Mouse (Mus musculus): ENCODE measurements around the gene Cpa5.

Gene Cpa5

GRCm38 (mm10) chr6:30604342-30604867 lies 6.4 kb upstream of the Cpa5 start:
- no peak for DNase-seq (ENCODE audit: low read depth, low spot score)

- no peak for DNase-seq (ENCODE audit: low read depth, low spot score)
These were observed 5.7 kb upstream of the Cpa5 start for GRCm38 (mm10) chr6:30605111-30605510.

GRCm38 (mm10) chr6:30605672-30606071 lies 5.1 kb upstream of the Cpa5 start:
- no peak for DNase-seq (ENCODE audit: low read depth, low spot score)

GRCm38 (mm10) chr6:30611212-30611611 lies 402 bp downstream of the Cpa5 start:
- DNase-seq (ENCODE audit: low read depth, low spot score), result no peak

- DNase-seq (ENCODE audit: low read depth, low spot score), result peak; percentile 23
These were observed 3.4 kb downstream of the Cpa5 start for GRCm38 (mm10) chr6:30614251-30614650.

- DNase-seq (ENCODE audit: low read depth, low spot score), result no peak
These were observed 4.9 kb downstream of the Cpa5 start for GRCm38 (mm10) chr6:30615741-30616140.

- no peak for DNase-seq (ENCODE audit: low read depth, low spot score)
These were observed 5.7 kb downstream of the Cpa5 start for GRCm38 (mm10) chr6:30616491-30616941.

GRCm38 (mm10) chr6:30617020-30617958 lies 6.5 kb downstream of the Cpa5 start:
- DNase-seq (ENCODE audit: low read depth, low spot score), result no peak

GRCm38 (mm10) chr6:30617959-30618590 lies 7.3 kb downstream of the Cpa5 start:
- DNase-seq (ENCODE audit: low read depth, low spot score), result peak; percentile 57

- no peak for DNase-seq (ENCODE audit: low read depth, low spot score)
These were observed 7.9 kb downstream of the Cpa5 start for GRCm38 (mm10) chr6:30618735-30619134.

- DNase-seq (ENCODE audit: low read depth, low spot score), result no peak
These were observed 8.8 kb downstream of the Cpa5 start for GRCm38 (mm10) chr6:30619606-30620005.

GRCm38 (mm10) chr6:30620591-30620990 lies 9.8 kb downstream of the Cpa5 start:
- no peak for DNase-seq (ENCODE audit: low read depth, low spot score)

GRCm38 (mm10) chr6:30620994-30621393 lies 10.2 kb downstream of the Cpa5 start:
- no peak for DNase-seq (ENCODE audit: low read depth, low spot score)

- DNase-seq (ENCODE audit: low read depth, low spot score), result no peak
These were observed 11.2 kb downstream of the Cpa5 start for GRCm38 (mm10) chr6:30621986-30622389.

GRCm38 (mm10) chr6:30624763-30625162 lies 14.0 kb downstream of the Cpa5 start:
- no peak for DNase-seq (ENCODE audit: low read depth, low spot score)

- DNase-seq (ENCODE audit: low read depth, low spot score), result no peak
These were observed 17.3 kb downstream of the Cpa5 start for GRCm38 (mm10) chr6:30628152-30628551.

- DNase-seq (ENCODE audit: low read depth, low spot score), result no peak
These were observed 19.2 kb downstream of the Cpa5 start for GRCm38 (mm10) chr6:30629989-30630388.

GRCm38 (mm10) chr6:30635361-30635862 lies 24.6 kb downstream of the Cpa5 start:
- no peak for DNase-seq (ENCODE audit: low read depth, low spot score)

- no peak for DNase-seq (ENCODE audit: low read depth, low spot score)
These were observed 25.5 kb downstream of the Cpa5 start for GRCm38 (mm10) chr6:30636186-30636842.

GRCm38 (mm10) chr6:30638674-30639268 lies 28.0 kb downstream of the Cpa5 start, which contains the start of gene Cpa1:
Gene Cpa1, plus strand, starts transcription at chr6:30639218.
- no peak for DNase-seq (ENCODE audit: low read depth, low spot score)

Measured in telencephalon, adult 2 months (tissue).